Mouse (Mus musculus): ENCODE measurements around the gene Uba3.

- TF ChIP-seq CTCF (IDR thresholded peaks at IDR 0.05; ENCODE audit: insufficient read depth, low read depth, low read length) (no peak), POLR2A (IDR thresholded peaks at IDR 0.05; ENCODE audit: insufficient read depth, low read depth, low read length) (no peak)
Observed at GRCm38 (mm10) chr6:97250966-97251365, 45.5 kb upstream of the Uba3 start.

Measured in olfactory bulb, adult 2 months (tissue).